Mouse (Mus musculus): ENCODE measurements at regions not wholly inside any gene's neighbourhood (a gene's known extent, or its start where the extent isn't known, plus 50 kb on each side); places are given as distances from the start of the nearest gene placed in this dataset.

DNA sequence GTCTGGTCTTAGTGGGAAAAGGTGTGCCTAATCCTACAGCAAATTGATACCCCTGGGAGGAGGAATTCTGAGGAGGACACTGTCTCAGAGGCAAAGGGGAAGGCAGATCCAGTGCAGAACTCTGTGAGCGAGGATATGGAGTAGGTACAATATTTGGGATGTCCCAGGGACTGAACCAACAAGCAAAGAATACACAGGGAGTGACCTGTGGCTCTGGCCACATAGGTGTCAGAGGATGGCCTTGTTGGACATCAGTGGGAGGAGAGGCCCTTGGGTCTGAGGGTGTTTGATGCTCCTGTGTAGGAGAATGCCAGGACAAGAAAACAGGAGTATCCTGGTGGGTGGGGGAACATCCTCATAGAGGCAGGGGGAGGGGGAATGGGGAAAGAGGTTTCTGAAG lies 1079.0 kb downstream of the Cdh8 start:
- no peak for ATAC-seq
- no peak for DNase-seq
- WGBS = 84% methylated on average over 1 of the region's 1 CpGs
- no peaks in the 10 kb centered on the region for H3K9me3 ChIP-seq (ENCODE audit: low read length)
- no peaks in the 10 kb centered on the region for H3K27me3 ChIP-seq (ENCODE audit: insufficient read depth, low read length)
- no peak overlapping the region for H3K27ac ChIP-seq (ENCODE audit: low read depth, low read length)
- no peak overlapping the region for H3K4me2 ChIP-seq (ENCODE audit: low read depth)
- TF ChIP-seq CTCF (IDR thresholded peaks at IDR 0.05; ENCODE audit: low read depth) = no peak
- no peak overlapping the region for H3K4me3 ChIP-seq (ENCODE audit: low read depth, low read length)
- H3K4me1 ChIP-seq (ENCODE audit: insufficient read depth) = no peaks in the 10 kb centered on the region
- H3K36me3 ChIP-seq (ENCODE audit: insufficient read depth) = no peaks in the 10 kb centered on the region
- H3K9ac ChIP-seq = no peak overlapping the region

GRCm38 (mm10) chr8:98309405-98309990 lies 1106.8 kb downstream of the Cdh8 start:
- H3K4me3 ChIP-seq (ENCODE audit: low read depth, low read length) = no peak overlapping the region
- ATAC-seq (peak; percentile 59; the same call in 1 of the 2 replicates), DNase-seq (no peak)
- TF ChIP-seq CTCF (IDR thresholded peaks at IDR 0.05; ENCODE audit: low read depth) = no peak
- no peaks in the 10 kb centered on the region for H3K9me3 ChIP-seq (ENCODE audit: low read length)
- H3K27me3 ChIP-seq (ENCODE audit: insufficient read depth, low read length) = no peaks in the 10 kb centered on the region
- H3K36me3 ChIP-seq (ENCODE audit: insufficient read depth) = no peaks in the 10 kb centered on the region
- no peak overlapping the region for H3K4me2 ChIP-seq (ENCODE audit: low read depth)
- H3K9ac ChIP-seq = no peak overlapping the region
- WGBS = 11% methylated on average over 2 of the region's 2 CpGs
- no peak overlapping the region for H3K27ac ChIP-seq (ENCODE audit: low read depth, low read length)
- no peaks in the 10 kb centered on the region for H3K4me1 ChIP-seq (ENCODE audit: insufficient read depth)

DNA sequence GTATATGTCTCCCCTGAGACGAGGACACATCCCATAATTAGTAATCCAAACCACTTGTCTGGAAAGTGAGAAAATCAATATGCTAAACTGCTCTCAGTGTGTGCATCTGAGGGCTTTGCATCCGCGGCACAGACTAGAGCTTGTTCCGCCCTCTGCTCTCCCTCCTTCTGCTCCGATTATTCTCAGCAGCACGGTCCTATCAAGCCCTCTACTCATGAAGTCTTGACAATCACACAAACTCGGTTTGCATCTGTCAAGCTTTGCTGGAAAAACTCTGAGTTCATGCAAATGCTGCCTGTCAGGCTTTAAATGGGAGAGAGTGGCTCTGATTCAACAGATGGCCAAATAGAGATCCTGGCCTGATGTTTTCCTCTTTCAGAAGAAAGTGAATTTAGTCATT lies 1121.3 kb downstream of the Cdh8 start:
- Histone ChIP-seq H3K4me1 (ENCODE audit: insufficient read depth) (no peaks in the 10 kb centered on the region), H3K9ac (no peak overlapping the region), H3K36me3 (ENCODE audit: insufficient read depth) (no peaks in the 10 kb centered on the region), H3K9me3 (ENCODE audit: low read length) (no peaks in the 10 kb centered on the region), H3K27me3 (ENCODE audit: insufficient read depth, low read length) (no peaks in the 10 kb centered on the region), H3K4me3 (ENCODE audit: low read depth, low read length) (no peak overlapping the region), H3K4me2 (ENCODE audit: low read depth) (no peak overlapping the region), H3K27ac (ENCODE audit: low read depth, low read length) (no peak overlapping the region)
- WGBS = 17% methylated on average over 7 of the region's 7 CpGs
- ATAC-seq = peak; percentile 66
- peak; percentile 24 for DNase-seq
- no peak for TF ChIP-seq CTCF (IDR thresholded peaks at IDR 0.05; ENCODE audit: low read depth)

- Histone ChIP-seq H3K9me3 (ENCODE audit: low read length) (no peaks in the 10 kb centered on the region), H3K9ac (no peak overlapping the region), H3K36me3 (ENCODE audit: insufficient read depth) (no peaks in the 10 kb centered on the region), H3K4me1 (ENCODE audit: insufficient read depth) (no peaks in the 10 kb centered on the region), H3K4me3 (ENCODE audit: low read depth, low read length) (no peak overlapping the region), H3K27ac (ENCODE audit: low read depth, low read length) (no peak overlapping the region), H3K27me3 (ENCODE audit: insufficient read depth, low read length) (no peaks in the 10 kb centered on the region), H3K4me2 (ENCODE audit: low read depth) (no peak overlapping the region)
- ATAC-seq (no peak), DNase-seq (no peak)
- 89% methylated on average over 3 of the region's 3 CpGs for WGBS
- no peak for TF ChIP-seq CTCF (IDR thresholded peaks at IDR 0.05; ENCODE audit: low read depth)
Measured at GRCm38 (mm10) chr8:98260281-98260680, 1156.0 kb downstream of the Cdh8 start.

- Histone ChIP-seq H3K9ac (no peak overlapping the region), H3K27me3 (ENCODE audit: insufficient read depth, low read length) (no peaks in the 10 kb centered on the region), H3K36me3 (ENCODE audit: insufficient read depth) (no peaks in the 10 kb centered on the region), H3K9me3 (ENCODE audit: low read length) (no peaks in the 10 kb centered on the region), H3K4me2 (ENCODE audit: low read depth) (no peak overlapping the region), H3K4me3 (ENCODE audit: low read depth, low read length) (no peak overlapping the region), H3K4me1 (ENCODE audit: insufficient read depth) (no peaks in the 10 kb centered on the region), H3K27ac (ENCODE audit: low read depth, low read length) (no peak overlapping the region)
- DNase-seq (peak; percentile 14), ATAC-seq (no peak; the same call in 1 of the 2 replicates)
- WGBS = 40% methylated on average over 6 of the region's 6 CpGs
- TF ChIP-seq CTCF (IDR thresholded peaks at IDR 0.05; ENCODE audit: low read depth) = no peak
Measured at GRCm38 (mm10) chr8:98243328-98243926, 1172.8 kb downstream of the Cdh8 start.

DNA sequence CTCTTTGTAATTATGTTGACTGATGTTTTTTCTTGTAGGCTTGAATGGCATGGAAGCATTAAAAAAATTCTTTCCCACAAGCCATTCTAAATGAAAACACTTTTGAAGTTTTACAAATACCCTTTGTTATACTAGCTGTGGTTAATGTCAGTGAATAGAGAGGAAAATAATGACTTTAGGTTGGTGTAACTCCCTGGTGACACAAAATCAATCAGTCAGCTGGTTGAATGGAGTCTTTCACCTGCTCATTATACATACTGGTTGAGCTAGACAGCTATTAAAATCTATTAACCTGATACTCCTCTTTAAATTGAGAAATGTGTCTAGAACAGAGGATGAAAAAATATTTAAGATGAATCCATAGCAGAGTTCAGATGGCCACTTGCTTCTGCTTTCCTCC lies 1202.3 kb downstream of the Cdh8 start:
- no peaks in the 10 kb centered on the region for H3K27me3 ChIP-seq (ENCODE audit: insufficient read depth, low read length)
- no peaks in the 10 kb centered on the region for H3K9me3 ChIP-seq (ENCODE audit: low read length)
- no peaks in the 10 kb centered on the region for H3K36me3 ChIP-seq (ENCODE audit: insufficient read depth)
- TF ChIP-seq CTCF (IDR thresholded peaks at IDR 0.05; ENCODE audit: low read depth) = no peak
- no peak overlapping the region for H3K4me3 ChIP-seq (ENCODE audit: low read depth, low read length)
- no peak overlapping the region for H3K9ac ChIP-seq
- H3K4me2 ChIP-seq (ENCODE audit: low read depth) = no peak overlapping the region
- H3K4me1 ChIP-seq (ENCODE audit: insufficient read depth) = no peaks in the 10 kb centered on the region
- ATAC-seq (no peak), DNase-seq (no peak)
- no peak overlapping the region for H3K27ac ChIP-seq (ENCODE audit: low read depth, low read length)
